Mouse (Mus musculus): ENCODE measurements at regions not wholly inside any gene's neighbourhood (a gene's known extent, or its start where the extent isn't known, plus 50 kb on each side); places are given as distances from the start of the nearest gene placed in this dataset.

DNA sequence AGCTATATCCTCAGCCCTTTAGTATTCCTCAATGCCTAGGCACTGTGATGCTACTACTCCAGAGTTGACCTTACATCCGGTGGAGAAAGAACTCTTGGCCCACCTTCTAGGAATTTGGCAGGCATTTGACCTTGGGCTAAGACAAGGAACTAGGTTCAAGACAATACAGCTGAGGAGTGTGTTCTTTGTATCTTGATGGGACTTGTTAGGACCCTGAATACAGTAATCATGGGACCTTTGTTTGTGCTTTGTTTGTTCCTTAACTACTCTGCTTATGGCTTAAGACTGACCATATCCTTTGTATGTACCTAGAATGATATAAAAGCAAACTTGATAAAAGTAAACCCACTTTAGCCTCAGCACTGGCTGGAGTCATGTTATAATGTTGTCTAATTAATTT is 186.7 kb downstream of the Abcc12 start:
- TF ChIP-seq POLR2A (IDR thresholded peaks at IDR 0.05; ENCODE audit: borderline replicate concordance, insufficient read depth, low read length), result no peak
- TF ChIP-seq CTCF (IDR thresholded peaks at IDR 0.05; ENCODE audit: borderline replicate concordance, insufficient read depth, low read depth, low read length), result no peak

Measured in cerebellum, adult 2 months (tissue).